Mouse (Mus musculus) embryonic facial prominence, embryonic 14.5 days (tissue): Measurements from ENCODE around the gene Arl2. TPM values are rescaled to one million over a fixed set of nuclear protein-coding genes. Genes with fewer than 3 reads are reported as not detected.

Experiments
- ATAC-seq: fragments of 200-750 bp; cut with Nextera tagmentation; 2 replicates; pipeline ENCODE4 v1.8.0; 2017; ENCODE audit warnings: low read depth, moderate number of reproducible peaks, moderate TSS enrichment
- DNase-seq: peaks from one replicate; pipeline ENCODE4 v3.0.0-alpha.2; 2015; ENCODE audit warnings: low spot score
- H3K27ac ChIP-seq: fragments of 300-500 bp; sonication (generic); replicated peaks from 2 replicates; pipeline ENCODE4 v1.5.1; 2014; ENCODE audit warnings: low read depth, mild to moderate bottlenecking, low read length, moderate library complexity
- H3K27me3 ChIP-seq: fragments of 300-500 bp; sonication (generic); replicated peaks from 2 replicates; pipeline ENCODE4 v1.6.1; 2014; ENCODE audit warnings: low read length; ENCODE audit not compliant: control insufficient read depth, insufficient read depth
- H3K36me3 ChIP-seq: fragments of 300-500 bp; sonication (generic); 2 replicates; pipeline ENCODE4 v1.6.1; 2014; ENCODE audit warnings: low read length, mixed read lengths; ENCODE audit not compliant: control insufficient read depth, insufficient read depth
- H3K4me1 ChIP-seq: fragments of 300-500 bp; sonication (generic); 2 replicates; pipeline ENCODE4 v1.6.1; 2014; ENCODE audit warnings: antibody characterized with exemption, low read length; ENCODE audit not compliant: control insufficient read depth, insufficient read depth
- H3K4me2 ChIP-seq: fragments of 300-500 bp; sonication (generic); 2 replicates; pipeline ENCODE4 v1.6.1; 2014; ENCODE audit warnings: low read depth, mild to moderate bottlenecking, low read length, moderate library complexity, mixed read lengths
- H3K4me3 ChIP-seq: fragments of 300-500 bp; sonication (generic); 2 replicates; pipeline ENCODE4 v1.5.1; 2014; ENCODE audit warnings: low read depth, mild to moderate bottlenecking, low read length
- H3K9ac ChIP-seq: fragments of 300-500 bp; sonication (generic); 2 replicates; pipeline ENCODE4 v1.6.1; 2014; ENCODE audit warnings: low read depth, mild to moderate bottlenecking, low read length, moderate library complexity, mixed read lengths
- H3K9me3 ChIP-seq: fragments of 300-500 bp; sonication (generic); 2 replicates; pipeline ENCODE4 v1.6.1; 2016; ENCODE audit warnings: low read length; ENCODE audit not compliant: control insufficient read depth
- WGBS: fragments of 180-500 bp; shearing (Covaris S2); extraction: QIAGEN DNeasy Blood & Tissue Kit; methylation state at CpG from one replicate; pipeline ENCODE4 v1.1.7; 2014; 5-methylcytosine and 5-hydroxymethylcytosine counted together
- polyA plus RNA-seq: library from polyadenylated mRNA; unstranded; fragments of >200 nt; fragmentation: Nextera tagmentation; extraction: Ambion mirVana; gene quantifications from 2 replicates; pipeline ENCODE4 v1.2.1, GENCODE M21; 2014

Arl2 gene
- polyA plus RNA-seq, 1 experiment from 2014 or later = 73.4 TPM

GRCm38 (mm10) chr19:6118677-6119185, 22.6 kb downstream of the Arl2 start:
- DNase-seq (no peak), ATAC-seq (peak; percentile 24; the same call in 1 of the 2 replicates)
- H3K27ac ChIP-seq = peak overlapping the region; percentile 75

GRCm38 (mm10) chr19:6117986-6118676, 23.2 kb downstream of the Arl2 start, which contains the start of gene Sac3d1:
TSS of gene Sac3d1 (minus strand) at chr19:6118650.
- H3K27ac ChIP-seq = peak within 1 kb of the TSS; percentile 93
- H3K9me3 ChIP-seq = no peaks in the 10 kb centered on the region
- peak within 1 kb of the TSS; percentile 82 for H3K9ac ChIP-seq
- peaks cover 32% of the 10 kb centered on the region for H3K36me3 ChIP-seq
- no peaks in the 10 kb centered on the region for H3K27me3 ChIP-seq
- ATAC-seq (peak; percentile 89), DNase-seq (peak; percentile 98)
- peaks cover 12% of the 10 kb centered on the region for H3K4me1 ChIP-seq
- H3K4me3 ChIP-seq = peak within 1 kb of the TSS; percentile 86
- under 1% methylated on average over 44 of the region's 77 CpGs for WGBS
- H3K4me2 ChIP-seq = peak within 1 kb of the TSS; percentile 84

More at GRCm38 (mm10) chr19:6118677-6119185, 22.6 kb downstream of the Arl2 start:
- Histone ChIP-seq H3K36me3 (peaks cover 32% of the 10 kb centered on the region), H3K4me3 (peak overlapping the region; percentile 86), H3K4me1 (peaks cover 12% of the 10 kb centered on the region), H3K27me3 (no peaks in the 10 kb centered on the region), H3K4me2 (peak overlapping the region; percentile 84), H3K9me3 (no peaks in the 10 kb centered on the region), H3K9ac (peak overlapping the region; percentile 82)
- WGBS = 1% methylated on average over 8 of the region's 8 CpGs

GRCm38 (mm10) chr19:6117346-6117985, 23.9 kb downstream of the Arl2 start:
- Histone ChIP-seq H3K9ac (peak overlapping the region; percentile 82), H3K4me2 (peak overlapping the region; percentile 84), H3K4me1 (peaks cover 12% of the 10 kb centered on the region), H3K27ac (peak overlapping the region; percentile 93), H3K4me3 (peak overlapping the region; percentile 86), H3K9me3 (no peaks in the 10 kb centered on the region), H3K27me3 (no peaks in the 10 kb centered on the region), H3K36me3 (peaks cover 32% of the 10 kb centered on the region)
- 6% methylated on average over 22 of the region's 32 CpGs for WGBS
- no peak for DNase-seq
- ATAC-seq = no peak

GRCm38 (mm10) chr19:6116113-6116850, 25.1 kb downstream of the Arl2 start:
- Histone ChIP-seq H3K27ac (no peak overlapping the region), H3K27me3 (no peaks in the 10 kb centered on the region), H3K36me3 (peaks cover 27% of the 10 kb centered on the region), H3K9ac (no peak overlapping the region), H3K4me3 (no peak overlapping the region), H3K4me2 (peak overlapping the region; percentile 84; the same call in 1 of the 2 replicates), H3K4me1 (peaks cover 12% of the 10 kb centered on the region), H3K9me3 (no peaks in the 10 kb centered on the region)
- no peak for ATAC-seq
- WGBS = 91% methylated on average over 14 of the region's 15 CpGs
- no peak for DNase-seq

- peaks cover 25% of the 10 kb centered on the region for H3K36me3 ChIP-seq
- H3K9me3 ChIP-seq = no peaks in the 10 kb centered on the region
- H3K27ac ChIP-seq = no peak overlapping the region
- no peak overlapping the region for H3K9ac ChIP-seq
- DNase-seq (no peak), ATAC-seq (no peak)
- 68% methylated on average over 6 of the region's 6 CpGs for WGBS
- no peak overlapping the region for H3K4me2 ChIP-seq
- peaks cover 9% of the 10 kb centered on the region for H3K4me1 ChIP-seq
- H3K27me3 ChIP-seq = no peaks in the 10 kb centered on the region
- no peak overlapping the region for H3K4me3 ChIP-seq
These were observed 28.2 kb downstream of the Arl2 start for GRCm38 (mm10) chr19:6113116-6113515.

GRCm38 (mm10) chr19:6105586-6105985, 35.8 kb downstream of the Arl2 start, which contains the start of gene Naaladl1:
TSS of gene Naaladl1 (plus strand) at chr19:6105782.
- no peak within 1 kb of the TSS for H3K27ac ChIP-seq
- no peaks in the 10 kb centered on the region for H3K36me3 ChIP-seq
- no peaks in the 10 kb centered on the region for H3K9me3 ChIP-seq
- H3K4me3 ChIP-seq = no peak within 1 kb of the TSS
- H3K4me2 ChIP-seq = no peak within 1 kb of the TSS
- no peaks in the 10 kb centered on the region for H3K4me1 ChIP-seq
- no peak for ATAC-seq
- no peak within 1 kb of the TSS for H3K9ac ChIP-seq
- 86% methylated on average over 7 of the region's 7 CpGs for WGBS
- no peaks in the 10 kb centered on the region for H3K27me3 ChIP-seq
- DNase-seq = no peak

GRCm38 (mm10) chr19:6104476-6104875, 36.9 kb downstream of the Arl2 start:
- no peaks in the 10 kb centered on the region for H3K36me3 ChIP-seq
- no peaks in the 10 kb centered on the region for H3K27me3 ChIP-seq
- H3K27ac ChIP-seq = no peak overlapping the region
- H3K4me3 ChIP-seq = no peak overlapping the region
- H3K4me1 ChIP-seq = no peaks in the 10 kb centered on the region
- no peak for DNase-seq
- no peak overlapping the region for H3K9ac ChIP-seq
- WGBS = 80% methylated on average over 4 of the region's 4 CpGs
- H3K9me3 ChIP-seq = no peaks in the 10 kb centered on the region
- ATAC-seq = no peak
- H3K4me2 ChIP-seq = no peak overlapping the region

- Histone ChIP-seq H3K4me1 (no peaks in the 10 kb centered on the region), H3K9me3 (no peaks in the 10 kb centered on the region), H3K4me2 (no peak overlapping the region), H3K4me3 (no peak overlapping the region), H3K36me3 (no peaks in the 10 kb centered on the region), H3K27me3 (no peaks in the 10 kb centered on the region), H3K27ac (no peak overlapping the region), H3K9ac (no peak overlapping the region)
- DNase-seq (no peak), ATAC-seq (no peak)
- WGBS = 83% methylated on average over 6 of the region's 6 CpGs
These were observed 39.0 kb downstream of the Arl2 start for GRCm38 (mm10) chr19:6102169-6102853.
